Mouse (Mus musculus) embryonic facial prominence, embryonic 14.5 days (tissue): ENCODE results near the gene Tomt. TPM values are rescaled to one million over a fixed set of nuclear protein-coding genes. Genes with fewer than 3 reads are reported as not detected.

Experiments
- ATAC-seq: fragments of 200-750 bp; cut with Nextera tagmentation; 2 replicates; pipeline ENCODE4 v1.8.0; 2017; ENCODE audit warnings: low read depth, moderate number of reproducible peaks, moderate TSS enrichment
- DNase-seq: peaks from one replicate; pipeline ENCODE4 v3.0.0-alpha.2; 2015; ENCODE audit warnings: low spot score
- H3K27ac ChIP-seq: fragments of 300-500 bp; sonication (generic); replicated peaks from 2 replicates; pipeline ENCODE4 v1.5.1; 2014; ENCODE audit warnings: low read depth, mild to moderate bottlenecking, low read length, moderate library complexity
- H3K27me3 ChIP-seq: fragments of 300-500 bp; sonication (generic); replicated peaks from 2 replicates; pipeline ENCODE4 v1.6.1; 2014; ENCODE audit warnings: low read length; ENCODE audit not compliant: control insufficient read depth, insufficient read depth
- H3K36me3 ChIP-seq: fragments of 300-500 bp; sonication (generic); 2 replicates; pipeline ENCODE4 v1.6.1; 2014; ENCODE audit warnings: low read length, mixed read lengths; ENCODE audit not compliant: control insufficient read depth, insufficient read depth
- H3K4me1 ChIP-seq: fragments of 300-500 bp; sonication (generic); 2 replicates; pipeline ENCODE4 v1.6.1; 2014; ENCODE audit warnings: antibody characterized with exemption, low read length; ENCODE audit not compliant: control insufficient read depth, insufficient read depth
- H3K4me2 ChIP-seq: fragments of 300-500 bp; sonication (generic); 2 replicates; pipeline ENCODE4 v1.6.1; 2014; ENCODE audit warnings: low read depth, mild to moderate bottlenecking, low read length, moderate library complexity, mixed read lengths
- H3K4me3 ChIP-seq: fragments of 300-500 bp; sonication (generic); 2 replicates; pipeline ENCODE4 v1.5.1; 2014; ENCODE audit warnings: low read depth, mild to moderate bottlenecking, low read length
- H3K9ac ChIP-seq: fragments of 300-500 bp; sonication (generic); 2 replicates; pipeline ENCODE4 v1.6.1; 2014; ENCODE audit warnings: low read depth, mild to moderate bottlenecking, low read length, moderate library complexity, mixed read lengths
- H3K9me3 ChIP-seq: fragments of 300-500 bp; sonication (generic); 2 replicates; pipeline ENCODE4 v1.6.1; 2016; ENCODE audit warnings: low read length; ENCODE audit not compliant: control insufficient read depth
- WGBS: fragments of 180-500 bp; shearing (Covaris S2); extraction: QIAGEN DNeasy Blood & Tissue Kit; methylation state at CpG from one replicate; pipeline ENCODE4 v1.1.7; 2014; 5-methylcytosine and 5-hydroxymethylcytosine counted together
- microRNA-seq: library from miRNA; unstranded; fragments of <30 nt; microRNA quantifications from one replicate; pipeline ENCODE4, GENCODE M21; 2016; ENCODE audit warnings: borderline number of aligned reads
- polyA plus RNA-seq: library from polyadenylated mRNA; unstranded; fragments of >200 nt; fragmentation: Nextera tagmentation; extraction: Ambion mirVana; gene quantifications from 2 replicates; pipeline ENCODE4 v1.2.1, GENCODE M21; 2014

Gene Tomt
- polyA plus RNA-seq, 1 experiment from 2014 or later, result 0.22 TPM

GRCm38 (mm10) chr7:101860978-101861377 is 45.2 kb downstream of the Tomt start:
- no peak overlapping the region for H3K4me2 ChIP-seq
- no peak overlapping the region for H3K27ac ChIP-seq
- H3K9me3 ChIP-seq, result no peaks in the 10 kb centered on the region
- no peaks in the 10 kb centered on the region for H3K4me1 ChIP-seq
- H3K4me3 ChIP-seq, result no peak overlapping the region
- no peak for DNase-seq
- H3K9ac ChIP-seq, result no peak overlapping the region
- H3K36me3 ChIP-seq, result no peaks in the 10 kb centered on the region
- no peaks in the 10 kb centered on the region for H3K27me3 ChIP-seq
- ATAC-seq, result no peak

GRCm38 (mm10) chr7:101858362-101858761 is 47.8 kb downstream of the Tomt start:
- no peak for DNase-seq
- Histone ChIP-seq H3K4me3 (no peak overlapping the region), H3K9ac (no peak overlapping the region), H3K27me3 (no peaks in the 10 kb centered on the region), H3K4me1 (no peaks in the 10 kb centered on the region), H3K27ac (no peak overlapping the region), H3K4me2 (no peak overlapping the region), H3K9me3 (no peaks in the 10 kb centered on the region), H3K36me3 (no peaks in the 10 kb centered on the region)
- WGBS, result 59% methylated on average over 9 of the region's 9 CpGs
- ATAC-seq, result no peak

GRCm38 (mm10) chr7:101857094-101857493 is 49.1 kb downstream of the Tomt start, which contains the start of gene Folr2:
Gene Folr2 (minus strand): TSS chr7:101857194.
- 80% methylated on average over 4 of the region's 4 CpGs for WGBS
- DNase-seq, result no peak
- no peaks in the 10 kb centered on the region for H3K4me1 ChIP-seq
- no peak within 1 kb of the TSS for H3K27ac ChIP-seq
- H3K36me3 ChIP-seq, result no peaks in the 10 kb centered on the region
- H3K4me2 ChIP-seq, result no peak within 1 kb of the TSS
- H3K27me3 ChIP-seq, result no peaks in the 10 kb centered on the region
- H3K9ac ChIP-seq, result no peak within 1 kb of the TSS
- ATAC-seq, result no peak
- no peaks in the 10 kb centered on the region for H3K9me3 ChIP-seq
- H3K4me3 ChIP-seq, result no peak within 1 kb of the TSS

GRCm38 (mm10) chr7:101853816-101854215 is 52.3 kb downstream of the Tomt start:
- no peaks in the 10 kb centered on the region for H3K27me3 ChIP-seq
- 81% methylated on average over 2 of the region's 2 CpGs for WGBS

GRCm38 (mm10) chr7:101852846-101853245 is 53.3 kb downstream of the Tomt start:
- H3K4me3 ChIP-seq, result no peak overlapping the region
- H3K36me3 ChIP-seq, result no peaks in the 10 kb centered on the region
- WGBS, result 87% methylated on average over 6 of the region's 6 CpGs
- no peaks in the 10 kb centered on the region for H3K27me3 ChIP-seq
- H3K9ac ChIP-seq, result no peak overlapping the region
- H3K9me3 ChIP-seq, result no peaks in the 10 kb centered on the region
- H3K4me1 ChIP-seq, result no peaks in the 10 kb centered on the region
- ATAC-seq (no peak), DNase-seq (no peak)
- no peak overlapping the region for H3K4me2 ChIP-seq
- H3K27ac ChIP-seq, result no peak overlapping the region

More at GRCm38 (mm10) chr7:101853816-101854215, 52.3 kb downstream of the Tomt start:
- Histone ChIP-seq H3K9ac (no peak overlapping the region), H3K9me3 (no peaks in the 10 kb centered on the region), H3K36me3 (no peaks in the 10 kb centered on the region), H3K4me1 (no peaks in the 10 kb centered on the region), H3K4me3 (no peak overlapping the region), H3K4me2 (no peak overlapping the region), H3K27ac (no peak overlapping the region)
- no peak for ATAC-seq
- no peak for DNase-seq

DNA sequence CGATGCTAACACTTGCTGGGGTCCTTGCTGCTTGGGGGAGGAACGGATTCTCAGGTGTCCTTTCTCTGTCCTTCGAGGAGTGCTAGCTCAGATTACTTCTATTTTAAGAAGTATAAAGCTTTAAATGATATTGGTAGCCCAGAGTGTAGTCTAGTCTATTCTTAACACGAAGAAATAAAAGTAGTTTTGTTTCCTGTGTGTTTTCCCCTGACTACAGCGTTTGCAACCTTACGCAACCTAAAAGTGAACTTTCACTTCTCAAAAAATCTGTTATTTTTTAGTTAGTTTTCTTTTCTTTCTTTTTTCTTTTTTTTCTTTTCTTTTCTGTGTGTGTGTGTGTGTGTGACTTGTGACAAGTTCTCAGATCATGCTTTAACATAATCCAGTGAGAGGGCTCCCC is 54.5 kb downstream of the Tomt start:
- WGBS, result 76% methylated on average over 6 of the region's 6 CpGs
- Histone ChIP-seq H3K4me3 (no peak overlapping the region), H3K27ac (no peak overlapping the region), H3K9ac (no peak overlapping the region), H3K9me3 (no peaks in the 10 kb centered on the region), H3K36me3 (no peaks in the 10 kb centered on the region), H3K27me3 (no peaks in the 10 kb centered on the region), H3K4me2 (no peak overlapping the region), H3K4me1 (no peaks in the 10 kb centered on the region)
- DNase-seq (no peak), ATAC-seq (no peak)

Small RNA genes lying within 50 kb of the gene (microRNA-seq; reads per million reads assigned to microRNA genes)
- gene Gm22655, result not detected

Other genes starting within 250 kb of the Tomt start
- 37.5 and 48.5 TPM in 2 replicates for gene Clpb, start 242.7 kb downstream of the Tomt start, polyA plus RNA-seq
- 1.5 and 1.7 TPM in 2 replicates for gene Phox2a, start 88.0 kb downstream of the Tomt start, polyA plus RNA-seq
- 34.3 and 36.2 TPM in 2 replicates for gene Inppl1, start 68.1 kb downstream of the Tomt start, polyA plus RNA-seq
- 3.9 and 4.0 TPM in 2 replicates for gene Folr2, start 49.2 kb downstream of the Tomt start, polyA plus RNA-seq
- gene Anapc15, start 42.6 kb downstream of the Tomt start, polyA plus RNA-seq, result 60.8 and 62.0 TPM in 2 replicates
- 1.4 and 4.5 TPM in 2 replicates for gene Folr1, start 35.6 kb downstream of the Tomt start, polyA plus RNA-seq
- 147 and 160 TPM in 2 replicates for gene Lamtor1, start 455 bp downstream of the Tomt start, polyA plus RNA-seq
- gene Lrrc51, start 27.5 kb upstream of the Tomt start, polyA plus RNA-seq, result 9.3 and 14.2 TPM in 2 replicates
- gene Numa1, start 27.8 kb upstream of the Tomt start, polyA plus RNA-seq, result 88.9 and 97.8 TPM in 2 replicates
- 2.0 and 3.0 TPM in 2 replicates for gene Il18bp, start 112.3 kb upstream of the Tomt start, polyA plus RNA-seq
- gene Rnf121, start 159.1 kb upstream of the Tomt start, polyA plus RNA-seq, result 33.5 TPM in 2 replicates
- gene Xndc1, start 159.2 kb upstream of the Tomt start, polyA plus RNA-seq, result 14.5 and 17.5 TPM in 2 replicates
- gene Xntrpc, start 159.4 kb upstream of the Tomt start, polyA plus RNA-seq, result 0.84 and 1.6 TPM in 2 replicates
- 0.25 TPM in 1 of 2 replicates, not detected in the other for gene Trpc2, start 176.8 kb upstream of the Tomt start, polyA plus RNA-seq
- 32.0 and 32.2 TPM in 2 replicates for gene Art1, start 195.4 kb upstream of the Tomt start, polyA plus RNA-seq
- 2.9 and 3.5 TPM in 2 replicates for gene Art5, start 203.1 kb upstream of the Tomt start, polyA plus RNA-seq
- 0.10 TPM in 1 of 2 replicates, not detected in the other for gene Chrna10, start 210.5 kb upstream of the Tomt start, polyA plus RNA-seq